Mouse (Mus musculus) embryonic stem cell, embryonic (primary cell): ENCODE results near the gene Cacna1c.

ENCODE experiments used
- CTCF ChIA-PET, 4 experiments: fragments of 300-600 bp in 2 of 4; fragments of 350-600 bp in 2 of 4; sonication (Branson Sonifier 250); formaldehyde crosslinking; loops; one replicate each; lab custom pipeline; 2022; ENCODE audit warnings: inconsistent platforms in 2 of 4; lab: Charles Lee
- POLR2A ChIA-PET, 4 experiments: fragments of 300-600 bp in 2 of 4; fragments of 350-600 bp in 2 of 4; sonication (Branson Sonifier 250); formaldehyde crosslinking; loops; one replicate each; lab custom pipeline; 2022; ENCODE audit warnings: antibody characterized with exemption in 4 of 4, inconsistent platforms in 1 of 4; lab: Charles Lee

Cacna1c gene

GRCm38 (mm10) chr6:118845829-118846228, 350.4 kb downstream of the Cacna1c start:
- POLR2A ChIA-PET, result no interaction called here
- CTCF ChIA-PET, result no interaction called here

GRCm38 (mm10) chr6:118845180-118845579, 351.0 kb downstream of the Cacna1c start:
- ChIA-PET CTCF (interaction anchor here in 1 of 4 experiments (0.6 kb wide), 1 partner anchor 48 kb away, joined by 6 read pairs; no protein-coding TSS in a partner anchor), POLR2A (interaction anchor here in 1 of 4 experiments (0.6 kb wide), 1 partner anchor 26 kb away, joined by 4 read pairs; no protein-coding TSS in a partner anchor)

- CTCF ChIA-PET, result no interaction called here
These were observed 352.7 kb downstream of the Cacna1c start for GRCm38 (mm10) chr6:118843566-118843965.

GRCm38 (mm10) chr6:118841892-118842291, 354.3 kb downstream of the Cacna1c start:
- ChIA-PET POLR2A (interaction anchor here in 1 of 4 experiments (0.6 kb wide), 1 partner anchor 18 kb away, joined by 3 read pairs; no protein-coding TSS in a partner anchor), CTCF (no interaction called here)

More at GRCm38 (mm10) chr6:118843566-118843965, 352.7 kb downstream of the Cacna1c start:
- POLR2A ChIA-PET, result interaction anchor here in 2 of 4 experiments (0.7 to 1.4 kb wide), 3 partner anchors 10 to 763 kb away, joined by 4 to 6 read pairs (median 6); no protein-coding TSS in a partner anchor

- CTCF ChIA-PET, result no interaction called here
- POLR2A ChIA-PET, result no interaction called here
These were observed 357.0 kb downstream of the Cacna1c start for GRCm38 (mm10) chr6:118838919-118839915.

GRCm38 (mm10) chr6:118836693-118837092, 359.5 kb downstream of the Cacna1c start:
- ChIA-PET POLR2A (no interaction called here), CTCF (no interaction called here)

- ChIA-PET POLR2A (interaction anchor here in 1 of 4 experiments (1.0 to 1.1 kb wide), 2 partner anchors 9 to 13 kb away, joined by 3 to 4 read pairs; no protein-coding TSS in a partner anchor), CTCF (interaction anchor here in 1 of 4 experiments (0.5 kb wide), 1 partner anchor 875 kb away, joined by 3 read pairs; no protein-coding TSS in a partner anchor)
These were observed 362.2 kb downstream of the Cacna1c start for GRCm38 (mm10) chr6:118834046-118834445.

- CTCF ChIA-PET, result no interaction called here
These were observed 363.2 kb downstream of the Cacna1c start for GRCm38 (mm10) chr6:118833049-118833448.

GRCm38 (mm10) chr6:118832616-118833015, 363.6 kb downstream of the Cacna1c start:
- CTCF ChIA-PET, result no interaction called here
- POLR2A ChIA-PET, result no interaction called here

More at GRCm38 (mm10) chr6:118833049-118833448, 363.2 kb downstream of the Cacna1c start:
- POLR2A ChIA-PET, result interaction anchor here in 3 of 4 experiments (0.6 to 1.1 kb wide), 4 partner anchors 10 to 214 kb away, joined by 3 to 4 read pairs (median 3); no protein-coding TSS in a partner anchor

- POLR2A ChIA-PET, result interaction anchor here in 2 of 4 experiments (0.8 kb wide), 2 partner anchors 10 to 44 kb away, joined by 3 read pairs; no protein-coding TSS in a partner anchor
These were observed 365.4 kb downstream of the Cacna1c start for GRCm38 (mm10) chr6:118830851-118831250.

GRCm38 (mm10) chr6:118828187-118828586, 368.0 kb downstream of the Cacna1c start:
- ChIA-PET CTCF (interaction anchor here in 1 of 4 experiments (0.6 to 1.5 kb wide), 2 partner anchors 179 to 181 kb away, joined by 3 read pairs; no protein-coding TSS in a partner anchor), POLR2A (interaction anchor here in 2 of 4 experiments (0.5 to 0.6 kb wide), 2 partner anchors 24 to 29 kb away, joined by 3 read pairs; no protein-coding TSS in a partner anchor)

More at GRCm38 (mm10) chr6:118830851-118831250, 365.4 kb downstream of the Cacna1c start:
- CTCF ChIA-PET, result no interaction called here

- ChIA-PET POLR2A (interaction anchor here in 2 of 4 experiments (0.5 to 0.7 kb wide), 3 partner anchors 28 to 469 kb away, joined by 3 to 4 read pairs (median 3); no protein-coding TSS in a partner anchor), CTCF (interaction anchor here in 1 of 4 experiments (0.6 to 1.5 kb wide), 2 partner anchors 180 kb away, joined by 3 read pairs; no protein-coding TSS in a partner anchor)
These were observed 368.7 kb downstream of the Cacna1c start for GRCm38 (mm10) chr6:118827560-118827959.

- CTCF ChIA-PET, result no interaction called here
- POLR2A ChIA-PET, result no interaction called here
These were observed 370.8 kb downstream of the Cacna1c start for GRCm38 (mm10) chr6:118825400-118825871.

GRCm38 (mm10) chr6:118821536-118821935, 374.7 kb downstream of the Cacna1c start:
- ChIA-PET CTCF (no interaction called here), POLR2A (interaction anchor here in 1 of 4 experiments (1.2 kb wide), 1 partner anchor 9 kb away, joined by 3 read pairs; no protein-coding TSS in a partner anchor)

GRCm38 (mm10) chr6:118819657-118820056, 376.6 kb downstream of the Cacna1c start:
- ChIA-PET POLR2A (interaction anchor here in 1 of 4 experiments (0.5 kb wide), 1 partner anchor 25 kb away, joined by 4 read pairs; no protein-coding TSS in a partner anchor), CTCF (no interaction called here)

- ChIA-PET CTCF (no interaction called here), POLR2A (interaction anchor here in 2 of 4 experiments (0.6 to 0.7 kb wide), 3 partner anchors 75 to 1252 kb away, joined by 3 to 6 read pairs (median 3); no protein-coding TSS in a partner anchor)
These were observed 378.2 kb downstream of the Cacna1c start for GRCm38 (mm10) chr6:118817928-118818503.

- POLR2A ChIA-PET, result interaction anchor here in 1 of 4 experiments (1.4 kb wide), 1 partner anchor 20 kb away, joined by 3 read pairs; no protein-coding TSS in a partner anchor
- CTCF ChIA-PET, result interaction anchor here in 1 of 4 experiments (0.7 kb wide), 1 partner anchor 44 kb away, joined by 4 read pairs; no protein-coding TSS in a partner anchor
These were observed 380.0 kb downstream of the Cacna1c start for GRCm38 (mm10) chr6:118816253-118816652.

GRCm38 (mm10) chr6:118812556-118812955, 383.7 kb downstream of the Cacna1c start:
- ChIA-PET POLR2A (interaction anchor here in 1 of 4 experiments (0.7 kb wide), 1 partner anchor 79 kb away, joined by 3 read pairs; no protein-coding TSS in a partner anchor), CTCF (interaction anchor here in 1 of 4 experiments (0.6 kb wide), 1 partner anchor 420 kb away, joined by 3 read pairs; no protein-coding TSS in a partner anchor)
